25 mouse cellular contexts compared by ENCODE assay signal in genomic region chr13:101532913-101533312, GRCm38 (mm10).
DNase-seq lines count a peak whose midpoint lies in the region; ATAC-seq and TF ChIP-seq lines count a peak whose summit lies in the region.
"Had no signal": no experiment of that assay in that cellular context is flagged by ENCODE, and none has a peak within 500 bp of the region (broad histone marks: within the 10 kb centered on the region; RNA-seq: fewer than 3 reads in every experiment).

No protein-coding gene starts in this region.

- no peak overlapping the region for H3K4me3 ChIP-seq in kidney, postnatal 0 days (replicated peaks; ENCODE audit: low read depth, low read length)
- no peak overlapping the region for H3K4me3 ChIP-seq in intestine, embryonic 16.5 days (ENCODE audit: low read length)
- H3K4me3 ChIP-seq: forebrain, embryonic 13.5 days; heart, embryonic 12.5 days; limb, embryonic 13.5 days; liver, embryonic 13.5 days; lung, embryonic 15.5 days; midbrain, embryonic 12.5 days; neural tube, embryonic 13.5 days had no signal

- TF ChIP-seq CTCF in kidney, postnatal 0 days (IDR thresholded peaks at IDR 0.05; ENCODE audit: low read depth), result no peak

- no peak overlapping the region for H3K4me2 ChIP-seq in kidney, postnatal 0 days (ENCODE audit: low read length)
- no peak overlapping the region for H3K4me2 ChIP-seq in intestine, embryonic 16.5 days (ENCODE audit: low read depth, low read length)
- H3K4me2 ChIP-seq: forebrain, embryonic 13.5 days; heart, embryonic 12.5 days; hindbrain, embryonic 14.5 days; limb, embryonic 13.5 days; liver, embryonic 13.5 days; lung, embryonic 15.5 days; midbrain, embryonic 12.5 days; neural tube, embryonic 13.5 days had no signal

- H3K9me3 ChIP-seq in kidney, postnatal 0 days (replicated peaks; ENCODE audit: low read length), result no peaks in the 10 kb centered on the region
- H3K9me3 ChIP-seq in intestine, embryonic 16.5 days (ENCODE audit: control insufficient read depth, low read length), result no peaks in the 10 kb centered on the region
- H3K9me3 ChIP-seq: forebrain, embryonic 13.5 days; G1E; limb, embryonic 13.5 days; liver, embryonic 13.5 days; lung, embryonic 15.5 days; midbrain, embryonic 12.5 days; neural tube, embryonic 13.5 days had no signal

- H3K27me3 ChIP-seq in kidney, postnatal 0 days (ENCODE audit: insufficient read depth, low read length), result no peaks in the 10 kb centered on the region
- H3K27me3 ChIP-seq in intestine, embryonic 16.5 days (replicated peaks; ENCODE audit: control insufficient read depth, insufficient read depth, low read length), result no peaks in the 10 kb centered on the region
- H3K27me3 ChIP-seq: forebrain, embryonic 13.5 days; heart, embryonic 12.5 days; limb, embryonic 13.5 days; liver, embryonic 13.5 days; lung, embryonic 15.5 days; midbrain, embryonic 12.5 days; neural tube, embryonic 13.5 days had no signal

- no peak overlapping the region for H3K27ac ChIP-seq in kidney, postnatal 0 days
- no peak overlapping the region for H3K27ac ChIP-seq in intestine, embryonic 16.5 days (ENCODE audit: low read length)
- H3K27ac ChIP-seq: forebrain, embryonic 13.5 days; hindbrain, embryonic 14.5 days; limb, embryonic 13.5 days; liver, embryonic 13.5 days; lung, embryonic 15.5 days; macrophage; midbrain, embryonic 12.5 days; neural tube, embryonic 13.5 days had no signal

- H3K4me1 ChIP-seq in kidney, postnatal 0 days (replicated peaks; ENCODE audit: insufficient read depth, low read length), result no peaks in the 10 kb centered on the region
- H3K4me1 ChIP-seq in intestine, embryonic 16.5 days (ENCODE audit: control insufficient read depth, insufficient read depth, low read length), result no peaks in the 10 kb centered on the region
- H3K4me1 ChIP-seq: forebrain, embryonic 13.5 days; limb, embryonic 13.5 days; lung, embryonic 15.5 days had no signal

- WGBS in kidney, postnatal 0 days, result 25% methylated on average over 4 of the region's 4 CpGs
- WGBS in intestine, embryonic 16.5 days, result 58% methylated on average over 4 of the region's 4 CpGs

- peak; percentile 60 for DNase-seq in kidney, postnatal 0 days (ENCODE audit: low spot score)
- no peak for DNase-seq in kidney, adult 8-10 months
- DNase-seq in T-cell, adult 2 months (ENCODE audit: low spot score), result peak; percentile 65
- peak; percentile 71 for DNase-seq in naive thymus-derived CD4-positive, alpha-beta T cell, adult 2 months (ENCODE audit: low read depth)
- DNase-seq in thymus, postnatal 25 days, result peak; percentile 53
- DNase-seq in spleen, postnatal 10 days (ENCODE audit: low spot score in 2 of 2), result no peak
- DNase-seq: adrenal gland, postnatal 36 days; cerebellum, adult 11-12 months; cerebellum, postnatal 25 days; embryo, embryonic 11 days; kidney, postnatal 25 days; liver, embryonic 13.5 days; right cerebral cortex, adult 18-20 months had no signal

- no peaks in the 10 kb centered on the region for H3K36me3 ChIP-seq in kidney, postnatal 0 days (ENCODE audit: insufficient read depth, low read length)
- no peaks in the 10 kb centered on the region for H3K36me3 ChIP-seq in intestine, embryonic 16.5 days (ENCODE audit: control insufficient read depth, insufficient read depth, low read length)
- H3K36me3 ChIP-seq: G1E; heart, embryonic 12.5 days; limb, embryonic 13.5 days; liver, embryonic 13.5 days; lung, embryonic 15.5 days; midbrain, embryonic 12.5 days; neural tube, embryonic 13.5 days had no signal

- H3K9ac ChIP-seq in kidney, postnatal 0 days (ENCODE audit: low read depth, low read length), result no peak overlapping the region
- H3K9ac ChIP-seq in intestine, embryonic 16.5 days (ENCODE audit: low read depth, low read length), result no peak overlapping the region
- H3K9ac ChIP-seq: forebrain, embryonic 13.5 days; heart, embryonic 12.5 days; hindbrain, embryonic 14.5 days; limb, embryonic 13.5 days; liver, embryonic 13.5 days; lung, embryonic 15.5 days; midbrain, embryonic 12.5 days; neural tube, embryonic 13.5 days had no signal

- ATAC-seq in kidney, postnatal 0 days (replicated peaks; ENCODE audit: low FRiP score, low read depth), result no peak
- ATAC-seq in erythroid progenitor cell, adult 5-6 weeks (replicated peaks; ENCODE audit: low FRiP score, poor library complexity, severe bottlenecking), result no peak
- no peak for ATAC-seq in intestine, embryonic 16.5 days
- ATAC-seq: forebrain, embryonic 13.5 days; intestine, postnatal 0 days had no signal

Comparison
In these comparisons a context has a peak if more than half of its experiments do, and no peak if none do; other contexts are left out.
1. DNase-seq: peak in kidney, postnatal 0 days (single experiment), T-cell, adult 2 months (single experiment), naive thymus-derived CD4-positive, alpha-beta T cell, adult 2 months (single experiment) and thymus, postnatal 25 days (single experiment); none in kidney, adult 8-10 months (0 of 2) and spleen, postnatal 10 days (0 of 2).